Mouse (Mus musculus) gastrocnemius, adult 2 months (tissue): ENCODE results near the gene Lyl1. TPM values are rescaled to one million over a fixed set of nuclear protein-coding genes. Genes with fewer than 3 reads are reported as not detected.

ENCODE experiments used
- DNase-seq: peaks from one replicate; pipeline ENCODE4 v3.0.0; 2022
- H3K27ac ChIP-seq: fragments of 200-600 bp; 2 replicates; pipeline ENCODE4 v1.8.1; 2022; ENCODE audit warnings: mild to moderate bottlenecking
- H3K4me3 ChIP-seq: fragments of 200-600 bp; 2 replicates; pipeline ENCODE4 v1.8.1; 2022; ENCODE audit warnings: mild to moderate bottlenecking, moderate library complexity
- CTCF ChIP-seq: fragments of 200-600 bp; IDR thresholded peaks from 2 replicates; pipeline ENCODE4 v1.8.1; 2022; ENCODE audit warnings: antibody characterized with exemption, mild to moderate bottlenecking, moderate library complexity
- intact Hi-C: fragments of 180-260 bp; cut with DNase I; formaldehyde crosslinking; loops from one replicate; pipeline ENCODE4 v1.15.1; 2025
- total RNA-seq, 2 experiments: library from RNA; stranded (reverse); gene quantifications; 2 replicates each; pipeline ENCODE4 v1.2.3; 2021

The Lyl1 gene
- total RNA-seq, 2 experiments from 2014 or later = 1.1 to 1.3 TPM

DNA sequence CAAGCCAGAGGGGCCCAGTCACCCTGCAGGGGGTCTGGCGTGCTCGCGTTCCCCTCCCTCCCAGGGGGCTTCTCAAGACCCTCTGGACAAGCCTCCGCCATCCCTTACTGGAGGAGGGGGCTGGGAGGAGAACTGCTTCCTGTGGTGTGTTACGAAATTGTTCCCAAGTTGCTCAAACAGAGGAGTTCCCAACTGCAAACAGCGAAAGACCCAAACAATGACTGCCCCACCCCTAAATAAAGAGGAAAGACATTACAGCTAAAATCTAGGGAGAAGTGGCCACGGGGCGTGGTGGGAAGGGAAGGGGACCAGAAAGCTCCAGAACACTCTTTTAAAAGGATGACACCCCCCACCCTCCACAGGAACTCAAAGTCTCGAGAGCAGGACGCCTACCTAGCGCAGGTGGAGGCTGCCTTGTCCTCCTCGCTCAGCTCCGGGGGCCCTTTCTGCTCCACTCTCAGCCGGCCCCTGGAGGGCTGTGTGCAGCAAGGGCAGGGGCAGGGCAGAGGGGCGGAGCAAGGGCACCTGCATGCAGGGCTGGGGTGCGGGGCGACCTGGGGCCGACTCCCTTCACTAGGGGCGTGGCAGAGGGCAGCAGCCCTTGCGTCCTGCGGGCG is 6.1 kb downstream of the Lyl1 start:
- intact Hi-C loops = no loop called here
- TF ChIP-seq CTCF = no peak
- peak; percentile 70 for DNase-seq
- H3K4me3 ChIP-seq = peak overlapping the region; percentile 58
- peak overlapping the region; percentile 87 for H3K27ac ChIP-seq

DNA sequence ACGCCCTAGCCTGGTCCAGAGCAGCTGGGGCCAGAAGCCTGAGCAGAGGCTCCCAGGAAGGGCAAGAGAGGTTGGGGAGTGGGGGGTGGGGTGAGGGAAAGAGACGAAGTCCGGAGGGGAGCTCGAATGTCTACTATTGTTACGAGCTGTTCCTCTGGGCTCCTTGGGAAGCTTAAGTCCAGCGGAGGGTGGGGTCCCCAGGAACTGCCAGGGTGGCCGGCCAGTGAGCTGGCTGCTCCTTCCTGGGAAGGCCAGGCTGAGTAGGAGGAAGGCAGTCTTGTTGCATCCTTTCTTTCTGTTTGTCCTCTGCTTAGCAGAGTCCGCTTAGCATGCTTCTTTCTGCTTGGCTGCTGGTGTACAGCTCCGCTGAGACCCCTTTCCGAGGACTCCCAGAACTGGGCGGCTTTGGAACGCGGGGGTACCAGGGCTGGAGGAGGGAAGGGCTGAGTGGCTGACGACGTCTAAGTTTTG is 6.8 kb downstream of the Lyl1 start:
- Histone ChIP-seq H3K4me3 (peak overlapping the region; percentile 58), H3K27ac (peak overlapping the region; percentile 87)
- TF ChIP-seq CTCF = no peak
- intact Hi-C loops = loop anchor here (2.0 kb wide), 1 partner anchor 59 kb away; no protein-coding TSS in a partner anchor
- DNase-seq = peak; percentile 73

GRCm38 (mm10) chr8:84708774-84709475 is 7.7 kb downstream of the Lyl1 start:
- TF ChIP-seq CTCF = peak; percentile 98; the same call in 1 of the 2 replicates
- intact Hi-C loops = loop anchor here (1.0 to 2.0 kb wide), 2 partner anchors 58 to 103 kb away; no protein-coding TSS in a partner anchor

DNA sequence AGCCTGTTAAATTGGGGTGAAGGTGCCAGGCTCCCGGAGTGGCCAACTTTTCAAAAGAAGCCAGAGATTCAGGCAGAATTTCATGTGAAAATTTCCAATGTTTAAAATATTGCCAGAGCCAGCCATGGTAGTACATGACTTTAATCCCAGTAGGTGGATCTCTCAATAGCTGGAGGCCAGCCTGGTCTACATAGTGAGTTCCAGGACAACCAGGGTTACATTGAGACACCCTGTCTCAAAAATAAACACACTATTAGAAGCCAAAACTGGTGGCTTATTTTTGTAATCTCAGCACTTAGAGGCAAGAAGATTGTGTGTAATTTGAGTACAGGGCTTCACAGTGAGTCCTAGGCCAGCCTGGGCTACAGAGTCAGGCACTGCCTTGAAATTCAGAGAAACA is 8.7 kb downstream of the Lyl1 start:
- Histone ChIP-seq H3K4me3 (no peak overlapping the region), H3K27ac (peak overlapping the region; percentile 87)
- peak; percentile 56 for DNase-seq
- TF ChIP-seq CTCF = no peak
- intact Hi-C loops = loop anchor here (1.0 to 2.0 kb wide), 2 partner anchors 57 to 102 kb away; no protein-coding TSS in a partner anchor

More at GRCm38 (mm10) chr8:84708774-84709475, 7.7 kb downstream of the Lyl1 start:
- Histone ChIP-seq H3K27ac (peak overlapping the region; percentile 87), H3K4me3 (peak overlapping the region; percentile 15; the same call in 1 of the 2 replicates)
- peak; percentile 92 for DNase-seq

DNA sequence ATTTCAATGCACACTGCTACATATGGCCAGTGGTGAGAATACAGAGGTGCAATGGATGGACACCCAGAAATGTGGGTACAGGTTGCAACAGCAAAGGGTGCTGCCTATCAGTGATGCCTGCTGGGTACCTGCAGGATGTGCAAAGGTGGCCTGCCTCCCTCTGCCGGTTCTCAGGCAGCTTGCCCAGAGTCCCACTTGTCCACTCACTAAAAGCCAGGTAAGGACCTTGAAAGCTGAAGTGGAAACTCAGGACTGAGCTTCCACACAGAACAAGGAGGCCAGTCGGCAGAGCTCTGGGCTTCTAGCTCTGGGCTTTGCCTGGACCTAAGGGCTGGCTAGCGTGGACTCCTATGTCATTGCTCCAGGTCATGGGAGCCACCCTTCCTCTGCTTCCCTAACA is 10.1 kb downstream of the Lyl1 start:
- TF ChIP-seq CTCF = no peak
- Histone ChIP-seq H3K4me3 (no peak overlapping the region), H3K27ac (peak overlapping the region; percentile 87)
- DNase-seq = peak; percentile 29
- intact Hi-C loops = no loop called here

DNA sequence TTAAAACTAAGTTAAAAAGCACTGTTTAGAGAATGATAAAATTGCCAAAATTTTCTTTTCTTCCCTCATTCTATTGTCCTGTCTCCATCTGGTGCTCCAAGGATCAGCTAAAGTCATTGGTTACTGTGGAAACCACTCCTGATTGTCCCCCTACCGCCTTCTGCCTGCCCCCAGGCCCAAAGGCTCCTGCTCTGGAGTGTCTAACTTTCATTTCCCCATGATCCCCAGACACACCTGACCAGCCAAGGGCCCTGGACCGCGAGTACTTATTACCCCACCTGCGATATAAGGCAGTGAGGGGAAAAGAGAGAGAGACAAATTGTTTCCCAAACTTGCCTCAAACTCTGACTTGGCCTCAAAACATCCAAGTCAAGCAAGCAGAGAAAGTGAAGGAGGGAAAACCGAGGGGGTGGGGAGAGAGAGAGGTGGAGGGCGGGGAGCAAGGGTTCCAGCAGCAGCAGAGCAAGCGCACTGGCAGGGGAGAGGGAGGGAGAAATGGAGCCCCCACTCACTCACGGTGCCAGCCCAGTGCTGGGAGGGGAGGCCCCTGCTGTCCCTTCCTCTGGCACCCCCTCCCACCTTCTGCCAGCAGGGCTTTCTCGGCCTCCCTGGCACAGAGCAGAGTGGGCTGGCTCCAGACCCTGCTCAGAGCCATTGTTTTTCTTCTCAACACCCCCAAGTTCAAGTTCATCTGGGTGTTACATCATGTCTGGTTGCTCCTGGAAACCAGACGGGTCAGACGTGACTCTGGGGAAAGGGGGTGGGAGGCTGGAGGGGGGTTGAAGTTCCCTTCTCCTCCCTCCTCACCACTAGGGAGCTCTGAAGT is 10.9 kb downstream of the Lyl1 start:
- intact Hi-C loops = no loop called here
- peak; percentile 77 for DNase-seq
- peak overlapping the region; percentile 43 for H3K4me3 ChIP-seq
- peak overlapping the region; percentile 87 for H3K27ac ChIP-seq
- no peak for TF ChIP-seq CTCF

- no peak for TF ChIP-seq CTCF
- peak; percentile 57 for DNase-seq
- no peak overlapping the region for H3K4me3 ChIP-seq
- peak overlapping the region; percentile 82 for H3K27ac ChIP-seq
- intact Hi-C loops = no loop called here
Measured at GRCm38 (mm10) chr8:84712759-84713120, 11.5 kb downstream of the Lyl1 start.

GRCm38 (mm10) chr8:84713381-84713780 is 12.1 kb downstream of the Lyl1 start:
- H3K4me3 ChIP-seq = no peak overlapping the region
- DNase-seq = no peak
- no peak for TF ChIP-seq CTCF
- H3K27ac ChIP-seq = peak overlapping the region; percentile 82
- intact Hi-C loops = no loop called here

DNA sequence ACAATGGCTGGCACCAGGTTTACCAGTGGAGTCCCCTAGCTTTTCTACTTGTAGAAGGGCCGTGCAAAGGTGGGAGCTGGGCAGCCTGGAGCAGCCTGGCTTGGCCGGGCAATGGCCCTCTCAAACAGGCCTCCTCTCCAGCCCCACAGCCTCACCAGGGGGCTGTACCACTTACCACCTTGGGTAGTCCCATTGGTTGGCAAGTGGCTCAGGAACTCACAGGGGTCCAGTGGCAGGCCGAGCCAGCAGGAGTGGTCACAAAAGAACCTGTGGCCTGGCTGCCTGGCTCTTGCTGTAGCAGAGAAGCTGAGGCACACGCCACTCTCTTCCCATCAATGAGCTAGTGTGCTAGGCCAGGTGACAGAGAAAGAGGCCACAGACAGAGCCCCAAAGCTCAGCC is 12.9 kb downstream of the Lyl1 start:
- Histone ChIP-seq H3K27ac (peak overlapping the region; percentile 82), H3K4me3 (no peak overlapping the region)
- intact Hi-C loops = no loop called here
- no peak for TF ChIP-seq CTCF
- peak; percentile 31 for DNase-seq

DNA sequence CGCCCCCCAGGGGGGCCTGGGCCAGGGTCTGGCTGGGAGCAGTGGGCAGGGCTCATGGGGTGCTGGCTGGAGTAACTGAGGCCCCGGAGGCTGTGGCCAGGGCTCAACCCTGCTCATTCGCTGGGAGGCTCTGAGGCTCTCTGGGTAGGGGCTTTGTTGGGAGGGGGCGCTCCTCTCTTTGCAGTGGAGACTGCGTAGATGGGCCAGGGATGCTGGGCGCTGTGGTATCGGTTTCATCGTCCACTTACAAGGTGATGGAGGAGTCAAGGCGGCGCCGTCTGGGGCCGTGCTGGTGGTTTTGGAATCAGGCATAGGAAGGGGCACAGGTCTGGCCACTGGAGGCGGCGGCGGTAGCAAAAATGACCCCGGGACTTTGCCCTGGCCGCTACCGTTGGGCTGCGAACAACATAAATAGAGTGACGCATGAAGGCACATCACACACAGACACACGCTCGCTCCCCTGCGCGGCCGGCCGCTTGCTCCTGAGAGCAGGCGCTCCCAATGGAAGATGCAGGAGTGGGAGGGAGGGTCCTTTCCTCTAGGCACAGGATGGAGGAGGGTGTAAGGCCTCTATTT is 14.7 kb downstream of the Lyl1 start:
- H3K4me3 ChIP-seq = peak overlapping the region; percentile 35
- intact Hi-C loops = no loop called here

GRCm38 (mm10) chr8:84716790-84717189 is 15.5 kb downstream of the Lyl1 start:
- DNase-seq = peak; percentile 64
- peak overlapping the region; percentile 96 for H3K27ac ChIP-seq

More for the DNA sequence above, 14.7 kb downstream of the Lyl1 start:
- TF ChIP-seq CTCF = no peak
- H3K27ac ChIP-seq = peak overlapping the region; percentile 96
- DNase-seq = no peak

DNA sequence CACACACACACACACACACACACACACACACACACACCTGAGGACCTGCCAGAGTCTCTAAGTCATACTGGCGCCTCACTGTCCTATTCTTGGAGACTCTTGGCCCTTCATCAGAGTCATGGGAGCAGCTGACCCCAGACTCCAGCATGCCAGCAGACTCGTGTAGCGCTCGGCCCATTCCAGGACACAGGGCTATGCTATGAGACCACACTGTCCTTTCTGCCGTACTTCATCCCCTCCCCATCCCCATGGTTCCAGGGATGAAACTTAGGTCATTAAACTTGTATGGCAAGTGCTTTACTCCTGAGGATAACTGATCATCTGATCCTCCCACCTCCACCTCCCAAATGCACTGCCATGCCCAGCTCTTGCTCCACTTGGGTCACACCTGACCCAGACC is 17.2 kb downstream of the Lyl1 start:
- Histone ChIP-seq H3K4me3 (no peak overlapping the region), H3K27ac (peak overlapping the region; percentile 96)
- no peak for TF ChIP-seq CTCF
- DNase-seq = peak; percentile 87
- intact Hi-C loops = loop anchor here (2.0 kb wide), 1 partner anchor 16 kb away; no protein-coding TSS in a partner anchor

More at GRCm38 (mm10) chr8:84716790-84717189, 15.5 kb downstream of the Lyl1 start:
- intact Hi-C loops = no loop called here
- no peak overlapping the region for H3K4me3 ChIP-seq
- no peak for TF ChIP-seq CTCF
